Mouse (Mus musculus): ENCODE results near the gene Ankrd44. TPM values are rescaled to one million over a fixed set of nuclear protein-coding genes. Genes with fewer than 3 reads are reported as not detected.

Gene Ankrd44
- total RNA-seq, 1 experiment, result 10.2 TPM

GRCm38 (mm10) chr1:54944648-54945047 is 18.5 kb upstream of the Ankrd44 start:
- TF ChIP-seq HCFC1 (IDR thresholded peaks at IDR 0.05; ENCODE audit: borderline replicate concordance, insufficient read depth, low read length), result no peak
- no peak overlapping the region for H3K27ac ChIP-seq (ENCODE audit: insufficient read depth, low read depth, low read length, poor library complexity, severe bottlenecking)
- no peak for DNase-seq (ENCODE audit: low read depth, low spot score)
- H3K9ac ChIP-seq (ENCODE audit: insufficient read depth, low read depth, low read length, poor library complexity, severe bottlenecking), result no peak overlapping the region
- no peaks in the 10 kb centered on the region for H3K9me3 ChIP-seq (ENCODE audit: control insufficient read depth, insufficient read depth, low read depth, low read length)
- no peaks in the 10 kb centered on the region for H3K36me3 ChIP-seq (ENCODE audit: control insufficient read depth, insufficient read depth, low read length, poor library complexity, severe bottlenecking)
- in situ Hi-C loops (cut with MboI; ENCODE audit: low sequenced_read_pairs in 2 of 2, unreplicated experiment in 2 of 2), result no loop called here
- no peaks in the 10 kb centered on the region for H3K4me1 ChIP-seq (ENCODE audit: control insufficient read depth in 2 of 2, insufficient read depth in 2 of 2, low read length in 2 of 2, poor library complexity in 1 of 2)
- no peak overlapping the region for H3K4me3 ChIP-seq (ENCODE audit: insufficient read depth in 1 of 2, low read depth in 1 of 2, low read length in 2 of 2, poor library complexity in 1 of 2, severe bottlenecking in 1 of 2)

DNA sequence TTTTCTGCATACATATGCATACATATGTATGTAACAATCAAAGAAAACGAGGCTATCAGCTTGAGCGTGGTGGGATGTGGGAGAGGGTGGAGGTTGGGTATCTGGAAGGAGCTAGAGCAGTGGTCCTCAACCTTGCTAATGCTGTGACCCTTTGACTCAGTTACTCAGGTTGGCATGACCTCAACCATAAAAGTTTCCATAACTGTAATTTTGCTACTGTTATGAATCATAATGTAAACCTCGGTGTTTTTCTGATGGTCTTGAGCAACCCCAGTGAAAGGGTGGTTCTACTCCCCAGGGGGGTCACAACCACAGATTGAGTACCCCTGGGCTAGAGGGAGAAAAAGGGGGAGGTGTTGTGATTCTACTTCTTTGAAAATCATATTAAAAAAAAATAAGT is 9.3 kb upstream of the Ankrd44 start:
- Histone ChIP-seq H3K27ac (ENCODE audit: insufficient read depth, low read depth, low read length, poor library complexity, severe bottlenecking) (no peak overlapping the region), H3K4me3 (ENCODE audit: insufficient read depth in 1 of 2, low read depth in 1 of 2, low read length in 2 of 2, poor library complexity in 1 of 2, severe bottlenecking in 1 of 2) (no peak overlapping the region), H3K4me1 (ENCODE audit: control insufficient read depth in 2 of 2, insufficient read depth in 2 of 2, low read length in 2 of 2, poor library complexity in 1 of 2) (peaks cover 0 to 12% of the 10 kb centered on the region in 2 experiments; a peak in 3 of 4 replicates), H3K9ac (ENCODE audit: insufficient read depth, low read depth, low read length, poor library complexity, severe bottlenecking) (no peak overlapping the region), H3K36me3 (ENCODE audit: control insufficient read depth, insufficient read depth, low read length, poor library complexity, severe bottlenecking) (no peaks in the 10 kb centered on the region), H3K9me3 (ENCODE audit: control insufficient read depth, insufficient read depth, low read depth, low read length) (no peaks in the 10 kb centered on the region)
- DNase-seq (ENCODE audit: low read depth, low spot score), result no peak
- in situ Hi-C loops (cut with MboI; ENCODE audit: low sequenced_read_pairs in 2 of 2, unreplicated experiment in 2 of 2), result no loop called here
- TF ChIP-seq MAFK (IDR thresholded peaks at IDR 0.05; ENCODE audit: insufficient read depth, low read depth, low read length) (no peak), ZNF384 (IDR thresholded peaks at IDR 0.05; ENCODE audit: low read depth, low read length) (no peak), ZC3H11A (IDR thresholded peaks at IDR 0.05; ENCODE audit: borderline replicate concordance, low read depth, low read length) (no peak), HCFC1 (IDR thresholded peaks at IDR 0.05; ENCODE audit: borderline replicate concordance, insufficient read depth, low read length) (no peak), CHD2 (IDR thresholded peaks at IDR 0.05; ENCODE audit: low read depth, low read length) (no peak)

DNA sequence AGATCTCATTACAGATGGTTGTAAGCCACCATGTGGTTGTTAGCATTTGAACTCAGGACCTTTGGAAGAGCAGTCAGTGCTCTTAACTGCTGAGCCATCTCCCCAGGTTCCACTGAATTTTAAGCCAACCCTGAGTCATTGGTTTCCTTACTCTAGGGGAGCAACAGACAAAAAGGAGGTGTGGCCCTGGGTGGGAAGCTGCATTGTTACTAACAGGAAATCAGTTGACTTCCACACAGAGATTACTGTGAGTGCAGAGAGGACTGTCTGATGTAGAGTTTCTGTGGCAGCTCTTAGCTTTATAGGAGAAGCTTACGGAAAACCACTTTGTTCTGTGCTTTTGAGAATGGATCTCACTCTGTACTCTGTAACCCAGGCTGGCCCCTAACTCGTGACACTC is 8.7 kb upstream of the Ankrd44 start:
- TF ChIP-seq MAFK (IDR thresholded peaks at IDR 0.05; ENCODE audit: insufficient read depth, low read depth, low read length) (no peak), ZC3H11A (IDR thresholded peaks at IDR 0.05; ENCODE audit: borderline replicate concordance, low read depth, low read length) (no peak), HCFC1 (IDR thresholded peaks at IDR 0.05; ENCODE audit: borderline replicate concordance, insufficient read depth, low read length) (no peak), ZNF384 (IDR thresholded peaks at IDR 0.05; ENCODE audit: low read depth, low read length) (no peak), CHD2 (IDR thresholded peaks at IDR 0.05; ENCODE audit: low read depth, low read length) (no peak)
- Histone ChIP-seq H3K27ac (ENCODE audit: insufficient read depth, low read depth, low read length, poor library complexity, severe bottlenecking) (no peak overlapping the region), H3K36me3 (ENCODE audit: control insufficient read depth, insufficient read depth, low read length, poor library complexity, severe bottlenecking) (no peaks in the 10 kb centered on the region), H3K4me3 (ENCODE audit: insufficient read depth in 1 of 2, low read depth in 1 of 2, low read length in 2 of 2, poor library complexity in 1 of 2, severe bottlenecking in 1 of 2) (no peak overlapping the region), H3K4me1 (ENCODE audit: control insufficient read depth in 2 of 2, insufficient read depth in 2 of 2, low read length in 2 of 2, poor library complexity in 1 of 2) (peaks cover 0 to 12% of the 10 kb centered on the region in 2 experiments; a peak in 3 of 4 replicates), H3K9me3 (ENCODE audit: control insufficient read depth, insufficient read depth, low read depth, low read length) (no peaks in the 10 kb centered on the region), H3K9ac (ENCODE audit: insufficient read depth, low read depth, low read length, poor library complexity, severe bottlenecking) (no peak overlapping the region)
- DNase-seq (ENCODE audit: low read depth, low spot score), result no peak
- in situ Hi-C loops (cut with MboI; ENCODE audit: low sequenced_read_pairs in 2 of 2, unreplicated experiment in 2 of 2), result no loop called here

DNA sequence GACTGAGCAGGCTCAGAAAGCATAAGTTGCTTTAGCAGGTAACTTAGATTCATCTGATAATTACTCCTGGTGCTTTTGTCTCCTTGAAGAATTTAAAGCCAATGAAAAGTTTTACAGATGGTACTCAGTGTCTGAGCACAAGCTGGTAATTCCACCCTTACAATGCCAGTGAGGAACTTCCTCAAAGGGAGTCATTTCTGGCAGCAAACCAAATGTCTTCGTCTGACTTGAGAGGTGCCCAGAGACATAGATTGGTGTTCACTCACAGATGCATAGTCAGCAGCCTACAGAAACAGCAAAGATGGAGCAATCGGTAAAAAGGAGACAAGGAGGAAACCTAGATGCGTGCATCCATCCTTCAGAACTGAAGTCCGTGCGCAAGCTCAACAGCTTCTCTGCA is 7.5 kb upstream of the Ankrd44 start:
- no peak overlapping the region for H3K4me3 ChIP-seq (ENCODE audit: insufficient read depth in 1 of 2, low read depth in 1 of 2, low read length in 2 of 2, poor library complexity in 1 of 2, severe bottlenecking in 1 of 2)
- TF ChIP-seq CHD2 (IDR thresholded peaks at IDR 0.05; ENCODE audit: low read depth, low read length) (no peak), ZNF384 (IDR thresholded peaks at IDR 0.05; ENCODE audit: low read depth, low read length) (no peak), HCFC1 (IDR thresholded peaks at IDR 0.05; ENCODE audit: borderline replicate concordance, insufficient read depth, low read length) (no peak), ZC3H11A (IDR thresholded peaks at IDR 0.05; ENCODE audit: borderline replicate concordance, low read depth, low read length) (no peak), MAFK (IDR thresholded peaks at IDR 0.05; ENCODE audit: insufficient read depth, low read depth, low read length) (no peak)
- peaks cover 0 to 14% of the 10 kb centered on the region in 2 experiments; a peak in 3 of 4 replicates for H3K4me1 ChIP-seq (ENCODE audit: control insufficient read depth in 2 of 2, insufficient read depth in 2 of 2, low read length in 2 of 2, poor library complexity in 1 of 2)
- in situ Hi-C loops (cut with MboI; ENCODE audit: low sequenced_read_pairs in 2 of 2, unreplicated experiment in 2 of 2), result no loop called here
- H3K9me3 ChIP-seq (ENCODE audit: control insufficient read depth, insufficient read depth, low read depth, low read length), result no peaks in the 10 kb centered on the region
- H3K36me3 ChIP-seq (ENCODE audit: control insufficient read depth, insufficient read depth, low read length, poor library complexity, severe bottlenecking), result no peaks in the 10 kb centered on the region
- H3K9ac ChIP-seq (ENCODE audit: insufficient read depth, low read depth, low read length, poor library complexity, severe bottlenecking), result no peak overlapping the region
- H3K27ac ChIP-seq (ENCODE audit: insufficient read depth, low read depth, low read length, poor library complexity, severe bottlenecking), result no peak overlapping the region
- no peak for DNase-seq (ENCODE audit: low read depth, low spot score)

DNA sequence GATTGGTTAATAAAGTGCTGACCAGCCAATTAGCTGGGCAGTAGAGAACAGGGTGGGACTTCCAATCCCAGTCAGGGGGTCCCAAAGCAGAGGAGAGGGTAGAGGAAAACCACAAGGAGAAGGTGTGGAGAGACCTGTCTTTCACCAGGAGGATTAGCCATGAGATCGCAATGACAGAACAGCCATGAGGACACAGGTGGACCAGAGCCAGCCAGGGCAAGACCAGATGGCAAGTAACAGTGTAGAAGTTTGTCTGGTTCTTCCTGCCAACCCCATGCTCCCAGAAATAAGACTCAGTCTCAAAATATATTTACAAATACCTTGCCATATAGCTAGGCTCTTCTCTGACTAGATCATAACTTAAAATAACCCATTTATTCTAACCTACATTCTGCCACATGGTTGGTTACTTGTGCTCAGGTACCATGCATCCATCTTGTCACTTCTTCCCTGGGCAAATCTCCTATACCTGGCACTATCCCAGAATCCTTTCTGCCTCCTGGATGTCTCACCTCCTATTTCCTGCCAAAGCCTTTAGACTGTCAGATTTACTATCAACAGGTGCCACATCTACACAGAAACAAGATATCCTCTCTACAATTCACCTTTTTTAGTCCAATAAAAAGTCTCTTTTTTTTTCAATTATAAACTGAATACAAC is 6.4 kb upstream of the Ankrd44 start:
- H3K9ac ChIP-seq (ENCODE audit: insufficient read depth, low read depth, low read length, poor library complexity, severe bottlenecking), result no peak overlapping the region
- TF ChIP-seq CHD2 (IDR thresholded peaks at IDR 0.05; ENCODE audit: low read depth, low read length) (no peak), ZC3H11A (IDR thresholded peaks at IDR 0.05; ENCODE audit: borderline replicate concordance, low read depth, low read length) (no peak), HCFC1 (IDR thresholded peaks at IDR 0.05; ENCODE audit: borderline replicate concordance, insufficient read depth, low read length) (no peak), MAFK (IDR thresholded peaks at IDR 0.05; ENCODE audit: insufficient read depth, low read depth, low read length) (no peak), ZNF384 (IDR thresholded peaks at IDR 0.05; ENCODE audit: low read depth, low read length) (no peak)

More for the DNA sequence above, 6.4 kb upstream of the Ankrd44 start:
- Histone ChIP-seq H3K36me3 (ENCODE audit: control insufficient read depth, insufficient read depth, low read length, poor library complexity, severe bottlenecking) (no peaks in the 10 kb centered on the region), H3K4me3 (ENCODE audit: insufficient read depth in 1 of 2, low read depth in 1 of 2, low read length in 2 of 2, poor library complexity in 1 of 2, severe bottlenecking in 1 of 2) (no peak overlapping the region), H3K9me3 (ENCODE audit: control insufficient read depth, insufficient read depth, low read depth, low read length) (no peaks in the 10 kb centered on the region), H3K4me1 (ENCODE audit: control insufficient read depth in 2 of 2, insufficient read depth in 2 of 2, low read length in 2 of 2, poor library complexity in 1 of 2) (peaks cover 0 to 15% of the 10 kb centered on the region in 2 experiments; a peak in 3 of 4 replicates), H3K27ac (ENCODE audit: insufficient read depth, low read depth, low read length, poor library complexity, severe bottlenecking) (no peak overlapping the region)
- in situ Hi-C loops (cut with MboI; ENCODE audit: low sequenced_read_pairs in 2 of 2, unreplicated experiment in 2 of 2), result no loop called here
- DNase-seq (ENCODE audit: low read depth, low spot score), result no peak

Data from ES-E14 (cell line).